Mouse (Mus musculus): ENCODE results near the gene Gabpb1.
"Not testable (repeated sequence)": the region's sequence is repeated elsewhere in the genome, so short reads cannot be mapped to it uniquely, and the experiment has no call there.

Gabpb1 gene

DNA sequence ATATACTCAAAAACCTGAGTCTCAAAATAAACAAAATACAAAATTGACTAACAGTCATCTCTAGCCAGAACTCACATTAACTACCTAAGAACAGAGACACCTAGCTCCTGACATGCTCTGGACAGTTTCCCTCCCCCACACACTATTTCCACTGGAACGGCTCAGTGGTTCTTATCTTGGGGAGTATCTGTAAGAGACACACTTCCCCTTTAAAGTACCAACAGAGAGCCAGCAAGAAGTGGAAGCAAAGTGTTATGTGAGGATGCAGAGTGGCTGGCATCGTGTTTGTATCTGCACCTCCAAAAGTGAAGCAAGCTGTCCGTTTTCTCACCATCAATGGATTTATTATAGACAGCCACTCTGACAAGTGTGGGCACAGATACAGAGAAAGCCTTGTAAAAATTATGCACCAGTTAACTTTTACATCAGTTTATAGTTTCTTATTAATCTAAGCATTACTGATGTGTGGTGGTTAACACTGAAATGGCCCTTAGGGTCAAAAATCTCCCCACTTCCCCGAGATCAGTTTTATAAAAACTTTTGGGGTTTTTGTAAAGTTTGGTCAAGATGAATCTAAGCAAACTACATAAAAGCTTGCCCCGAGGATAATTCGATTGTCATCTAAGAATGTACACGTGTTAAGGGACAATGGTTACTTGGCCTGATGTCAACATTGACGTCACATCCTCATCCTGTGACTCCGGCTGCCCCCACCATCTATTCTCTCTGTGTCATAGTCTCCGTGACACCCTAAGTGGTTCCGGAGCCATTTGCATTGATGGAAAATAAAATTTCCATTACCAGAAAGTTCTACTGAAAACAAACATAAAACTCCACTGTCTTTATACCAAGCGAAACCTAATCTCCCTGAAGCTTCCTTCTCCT lies 40.0 kb downstream of the Gabpb1 start:
- DNase-seq, result peak in 1 of 2 experiments; percentile 43

- DNase-seq, result no peak
Measured at GRCm38 (mm10) chr2:126633165-126633564, 43.0 kb downstream of the Gabpb1 start.

- DNase-seq, result no peak
Measured at GRCm38 (mm10) chr2:126628455-126628995, 47.6 kb downstream of the Gabpb1 start.

DNA sequence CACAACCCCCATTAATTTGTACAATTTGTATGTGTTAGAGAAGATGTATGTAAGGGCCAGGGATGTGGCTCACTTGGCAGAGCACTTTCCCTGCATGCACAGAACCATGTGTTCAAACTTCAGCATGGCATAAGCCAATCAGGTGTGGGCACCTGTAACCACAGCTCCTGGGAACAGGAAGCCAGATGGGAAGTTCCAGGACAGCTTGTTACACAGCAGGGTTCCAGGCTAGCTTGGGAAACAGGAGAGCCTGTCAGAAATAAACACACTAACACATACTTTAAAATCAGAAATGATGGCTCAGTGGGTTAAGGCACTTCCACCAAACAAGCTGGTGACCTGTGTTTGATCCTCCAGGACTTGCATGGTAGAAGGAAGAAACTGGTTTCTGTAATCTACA lies 53.0 kb downstream of the Gabpb1 start:
- DNase-seq, result no peak

DNA sequence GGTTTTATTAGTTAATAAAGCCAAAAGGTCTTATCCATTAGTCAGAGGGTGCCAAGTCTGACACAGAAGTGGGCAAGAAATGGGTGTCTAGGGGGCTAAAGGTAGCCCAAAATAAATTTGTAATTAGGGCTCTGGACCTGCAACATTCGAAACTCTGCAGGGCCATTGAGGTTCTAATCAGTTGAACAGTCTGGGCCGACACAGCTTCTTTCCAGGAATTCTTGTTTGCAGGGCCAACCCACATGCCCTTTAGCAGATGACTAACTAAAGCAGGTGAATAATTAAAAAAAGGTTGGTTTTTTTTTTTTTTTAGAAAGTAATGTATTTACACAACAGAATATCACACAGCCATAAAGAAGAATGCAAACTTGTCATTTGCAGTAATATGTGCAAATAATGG lies 53.7 kb downstream of the Gabpb1 start:
- no peak for DNase-seq

DNA sequence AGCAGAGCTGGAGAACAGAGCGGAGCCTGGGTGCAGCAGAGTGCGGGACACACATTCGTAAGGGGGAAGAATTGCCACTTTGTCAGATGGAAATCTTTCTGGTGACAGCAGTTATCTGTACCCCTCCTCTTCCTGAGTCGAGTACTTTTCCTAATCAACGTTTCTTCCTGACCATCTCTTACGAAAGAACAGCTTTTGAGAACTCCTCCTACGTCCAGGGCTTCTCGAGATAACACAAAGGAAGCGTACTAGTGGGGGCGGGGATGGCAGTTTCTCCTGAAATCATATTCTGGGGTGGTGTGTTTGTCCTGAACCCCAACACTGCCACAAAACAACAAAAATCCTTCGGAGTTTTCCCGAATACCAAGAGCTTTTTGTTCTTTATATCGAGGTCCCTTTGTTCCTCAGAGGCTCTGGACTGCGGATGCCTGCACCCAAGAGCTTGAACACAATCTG lies 56.9 kb downstream of the Gabpb1 start, which contains the start of gene Hdc:
Hdc (minus strand) TSS at position 51 of the 456 bp plus-strand sequence.
- DNase-seq, result peak in 1 of 2 experiments; percentile 53

- peak in 1 of 2 experiments; percentile 32 for DNase-seq
Measured at GRCm38 (mm10) chr2:126618470-126619179, 57.5 kb downstream of the Gabpb1 start.

DNA sequence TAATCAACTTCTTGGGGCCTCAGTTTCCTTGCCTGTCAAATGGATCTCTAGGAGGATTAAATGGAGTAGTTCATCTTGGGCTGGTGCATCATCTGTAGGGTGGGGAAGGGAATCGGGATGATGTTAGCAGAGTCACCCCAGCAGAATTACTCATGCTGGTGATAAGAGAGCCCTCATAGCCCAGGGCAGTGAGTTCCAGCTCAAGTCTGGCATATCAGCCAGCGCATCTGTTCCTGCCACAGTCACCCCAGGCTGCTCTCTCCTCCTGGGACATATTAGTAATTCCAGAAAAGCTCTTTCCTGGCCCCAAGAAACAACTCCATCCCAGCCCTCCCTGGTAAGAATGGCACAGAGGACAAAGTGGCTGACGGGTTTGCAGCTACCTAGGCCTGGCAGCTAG lies 60.8 kb downstream of the Gabpb1 start:
- DNase-seq, result no peak

DNA sequence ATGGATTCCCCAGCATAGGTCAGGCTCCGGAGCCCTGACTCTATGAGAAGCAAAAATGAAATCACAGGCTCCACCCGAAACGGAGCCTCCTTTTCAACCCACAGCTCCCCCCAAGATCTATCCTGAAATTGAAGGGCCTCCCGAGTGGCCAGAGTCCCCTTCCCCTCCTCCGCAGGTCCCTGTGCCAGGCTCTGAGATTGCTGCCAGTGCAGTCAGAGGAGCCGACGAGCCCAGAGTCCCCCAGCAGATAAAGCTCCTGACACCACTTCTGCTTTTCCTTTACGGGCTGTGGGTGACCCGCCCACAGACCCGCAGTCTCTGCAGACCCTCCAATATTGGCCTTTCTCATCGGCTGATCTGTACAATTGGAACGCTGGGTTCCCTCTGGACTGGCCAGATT lies 66.5 kb downstream of the Gabpb1 start:
- DNase-seq, result not testable (repeated sequence)

DNA sequence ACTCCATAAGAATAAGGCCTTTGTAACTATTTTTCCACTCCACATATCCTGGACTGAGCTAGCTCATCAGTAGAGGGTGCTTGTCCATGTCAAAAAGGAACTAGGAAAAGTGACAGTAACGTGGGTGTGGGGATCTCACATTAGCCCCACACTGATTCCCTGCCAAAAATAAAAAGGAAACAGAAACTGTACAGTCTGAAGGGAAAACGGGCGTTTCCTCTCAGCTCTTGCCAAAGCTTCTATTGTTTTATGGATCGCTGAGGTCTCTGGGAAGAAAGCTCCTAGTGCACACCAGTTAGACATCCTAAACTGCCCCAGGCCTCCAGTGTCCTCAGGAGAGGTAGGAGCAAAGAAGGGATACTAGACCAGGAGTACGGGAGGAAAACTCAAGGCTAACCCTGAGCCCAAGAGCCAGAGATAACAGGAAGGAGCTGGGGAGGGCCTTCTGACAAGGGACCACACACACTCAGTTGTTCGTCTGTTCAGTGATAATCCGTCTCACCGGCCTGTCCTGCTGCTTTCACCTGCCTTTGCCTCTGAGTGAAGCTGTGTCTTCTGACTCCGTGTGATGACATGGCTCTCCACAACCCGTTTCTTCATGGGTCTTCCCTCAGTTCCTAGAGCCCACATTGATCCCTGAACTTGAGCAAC lies 68.5 kb downstream of the Gabpb1 start:
- DNase-seq, result no peak

DNA sequence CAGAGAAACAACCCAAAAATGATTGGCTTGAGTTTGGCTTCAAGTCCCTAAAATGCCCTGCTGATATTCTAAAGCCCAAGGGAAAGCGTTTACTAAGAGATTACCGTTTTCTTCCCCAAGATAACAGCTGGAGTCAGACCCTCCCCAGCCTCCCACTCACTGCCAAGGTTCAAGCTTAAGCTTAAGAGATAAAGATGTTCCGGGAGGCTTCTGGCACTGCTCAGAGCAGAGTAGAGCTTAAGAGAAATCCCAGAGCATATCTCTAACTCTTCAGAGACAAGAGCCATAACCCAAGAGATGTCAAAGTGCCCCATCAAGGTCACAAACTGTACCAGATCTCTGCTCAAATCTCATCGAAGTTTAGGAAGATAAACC lies 69.5 kb downstream of the Gabpb1 start:
- no peak for DNase-seq

GRCm38 (mm10) chr2:126606061-126606687 lies 70.0 kb downstream of the Gabpb1 start:
- peak in 1 of 2 experiments; percentile 32 for DNase-seq

DNA sequence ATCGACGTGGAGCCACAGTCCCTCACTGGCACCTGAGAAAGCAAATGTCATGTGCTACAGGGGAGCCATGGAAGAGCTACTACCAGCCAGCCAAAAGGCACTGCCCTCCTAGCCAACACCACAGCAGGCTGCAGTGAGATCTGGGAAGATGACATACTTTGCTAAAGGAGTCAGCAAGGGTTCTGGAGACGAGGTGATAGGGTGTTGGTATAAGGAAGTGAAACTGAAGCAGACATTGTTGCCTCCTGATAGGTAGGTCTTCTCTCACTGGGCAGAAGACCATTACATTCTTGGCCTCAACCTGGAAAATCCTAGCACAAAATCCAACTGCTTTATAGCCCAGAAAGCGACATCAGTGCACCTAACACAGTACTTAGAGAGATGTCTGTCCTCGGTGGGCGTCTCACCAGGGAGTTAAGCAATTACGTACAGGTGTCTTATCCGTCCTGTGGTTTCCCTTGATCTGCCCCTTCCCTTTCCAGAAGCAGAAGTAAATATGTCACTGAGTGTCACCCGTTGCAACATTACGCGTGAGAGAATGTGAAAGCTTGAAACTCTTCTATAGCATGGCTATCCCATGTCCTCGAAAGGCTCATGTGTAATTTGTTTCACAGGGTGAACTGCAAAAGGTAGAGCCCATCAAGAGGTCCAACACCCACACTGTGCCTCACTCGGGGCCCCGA lies 74.1 kb downstream of the Gabpb1 start:
- DNase-seq, result no peak

DNA sequence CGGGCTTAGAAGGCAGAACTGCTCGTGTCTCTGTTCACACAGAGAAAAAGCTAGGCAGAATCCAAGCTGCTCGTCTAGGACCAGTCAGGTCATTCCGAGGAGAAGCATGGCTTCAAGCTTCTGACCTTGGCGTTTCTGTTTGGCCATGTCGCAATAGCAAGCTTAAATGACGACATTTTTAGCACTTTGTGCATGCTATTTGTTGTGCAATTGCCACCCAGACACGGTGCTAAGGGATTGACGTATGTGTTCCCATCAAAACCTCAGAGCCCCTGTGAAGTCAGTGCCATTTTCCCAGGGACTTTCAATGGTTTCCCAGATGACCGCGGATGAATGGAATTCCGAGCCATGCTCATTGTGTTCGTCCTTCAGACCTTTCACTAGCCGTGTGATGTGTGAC lies 75.6 kb downstream of the Gabpb1 start:
- DNase-seq, result peak; percentile 29 to 49

DNA sequence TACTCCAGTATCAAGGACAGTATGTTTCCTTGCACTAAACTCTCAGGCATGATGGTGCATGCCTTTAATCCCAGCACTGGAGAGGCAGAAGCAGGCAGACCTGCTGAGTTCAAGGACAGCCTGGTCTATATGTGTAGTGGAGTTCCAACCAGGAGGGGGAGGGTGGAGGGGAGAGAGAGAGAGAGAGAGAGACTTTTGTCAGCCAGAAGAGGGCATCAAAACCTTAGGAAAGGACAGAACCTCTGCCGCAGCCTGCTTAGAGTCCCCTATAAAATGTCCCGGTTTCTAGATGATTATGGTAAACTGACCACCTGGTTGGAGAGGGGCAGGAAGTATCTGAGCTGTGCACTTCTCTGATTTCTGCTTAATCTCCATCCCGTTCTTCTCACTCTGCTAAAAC lies 77.1 kb downstream of the Gabpb1 start:
- no peak for DNase-seq

DNA sequence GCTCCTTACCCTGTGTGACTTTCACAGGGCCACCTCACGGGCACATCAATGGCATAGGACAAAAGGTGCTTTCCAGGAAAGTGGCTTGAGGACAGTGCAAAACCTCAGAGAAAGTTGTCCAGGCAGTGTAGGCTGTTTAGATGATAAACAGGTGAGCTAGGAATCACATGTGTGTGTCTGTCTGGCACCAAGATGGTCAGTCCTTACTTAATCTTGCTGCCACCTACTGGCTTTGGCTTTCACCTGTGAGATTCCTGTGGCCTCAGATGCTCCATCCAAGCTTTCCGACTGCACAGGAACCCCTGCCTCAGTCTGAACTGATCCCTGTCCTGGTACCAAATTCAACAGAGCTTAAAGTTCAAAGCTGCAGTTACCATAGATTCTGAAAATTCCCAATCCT lies 77.8 kb downstream of the Gabpb1 start:
- no peak for DNase-seq

DNA sequence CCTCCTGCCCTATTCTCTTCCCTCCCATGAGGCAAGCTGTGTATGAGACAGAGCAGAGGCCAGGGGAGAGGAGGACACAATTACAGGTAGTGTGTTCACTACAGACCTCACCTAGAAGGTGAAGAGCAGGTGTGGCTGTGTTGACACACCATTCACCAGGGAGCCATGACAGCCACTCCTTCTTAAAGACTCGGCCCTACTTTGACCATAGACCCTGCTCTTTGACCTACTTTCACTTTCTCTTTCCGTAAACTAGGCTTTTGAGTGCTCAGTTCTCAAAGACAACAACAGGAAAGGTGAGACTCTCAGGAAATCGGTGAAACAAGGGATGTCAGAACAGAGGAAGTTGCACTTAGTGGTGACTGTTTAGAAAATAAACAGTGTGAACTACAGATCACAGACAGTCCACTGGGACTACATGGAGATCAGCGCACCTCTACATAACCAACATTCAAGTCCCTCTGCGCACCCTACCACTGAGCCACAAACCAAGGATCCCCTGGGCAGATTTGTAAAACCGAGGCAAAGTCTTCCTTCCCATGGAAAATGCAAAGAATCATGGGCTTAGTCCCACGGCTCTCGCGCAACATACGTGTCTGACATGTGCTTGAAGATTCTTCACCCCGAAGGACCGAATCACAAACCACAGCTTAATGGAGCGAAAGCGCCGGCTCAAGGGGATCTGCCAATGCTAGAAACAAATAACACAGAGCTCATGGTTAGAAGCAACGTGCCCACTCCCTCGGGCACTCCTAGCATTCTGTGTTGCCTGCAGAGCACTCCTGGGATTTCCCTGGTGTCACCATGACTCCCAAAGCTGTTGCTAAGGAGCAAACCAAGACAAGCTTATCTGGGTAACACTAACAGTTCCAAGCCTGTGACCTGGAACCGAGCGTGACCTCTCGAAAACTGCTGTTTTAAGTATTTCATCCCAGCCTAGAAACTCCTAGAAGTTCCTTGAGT lies 78.6 kb downstream of the Gabpb1 start:
- DNase-seq, result peak; percentile 47 to 68

GRCm38 (mm10) chr2:126596347-126597072 lies 79.6 kb downstream of the Gabpb1 start:
- DNase-seq, result peak in 1 of 2 experiments; percentile 46

DNA sequence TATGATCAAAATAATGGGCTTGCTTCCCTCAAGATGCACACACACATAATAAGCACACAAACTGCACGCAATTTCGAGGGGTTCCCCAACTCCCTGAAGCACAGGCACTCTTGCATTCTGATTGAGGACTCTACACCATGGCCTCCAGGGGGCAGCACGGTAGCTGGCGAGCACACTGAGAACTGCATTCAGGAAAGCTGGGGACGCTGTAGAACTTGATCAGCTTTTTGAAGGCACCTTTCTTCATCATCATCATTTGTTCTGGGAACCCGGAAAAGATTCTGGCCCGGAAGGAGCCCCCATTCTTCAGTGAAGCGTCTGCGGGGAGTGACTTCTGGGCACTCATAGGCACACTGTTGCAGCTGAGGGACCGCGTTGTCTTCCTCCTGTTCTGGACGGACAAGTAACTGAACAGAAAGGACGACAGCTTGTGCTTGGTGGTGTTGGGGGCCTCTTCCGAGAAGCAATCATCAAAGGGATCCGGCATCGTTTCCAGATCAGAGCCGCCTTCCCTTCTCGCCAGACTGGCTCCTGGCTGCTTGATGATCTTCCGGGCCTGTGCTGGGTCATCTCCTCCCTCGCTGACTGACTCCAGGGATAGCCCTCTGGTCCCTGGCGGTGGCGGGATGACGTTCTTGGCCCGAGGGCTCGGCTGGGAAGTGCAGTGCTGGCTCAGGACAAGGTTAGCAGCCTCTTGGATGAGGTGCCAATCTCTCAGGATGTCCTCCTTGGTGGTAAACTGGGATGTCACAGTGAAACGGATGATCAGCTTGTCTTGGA lies 82.1 kb downstream of the Gabpb1 start:
- peak; percentile 56 to 63 for DNase-seq
